In the genomic region with DNA sequence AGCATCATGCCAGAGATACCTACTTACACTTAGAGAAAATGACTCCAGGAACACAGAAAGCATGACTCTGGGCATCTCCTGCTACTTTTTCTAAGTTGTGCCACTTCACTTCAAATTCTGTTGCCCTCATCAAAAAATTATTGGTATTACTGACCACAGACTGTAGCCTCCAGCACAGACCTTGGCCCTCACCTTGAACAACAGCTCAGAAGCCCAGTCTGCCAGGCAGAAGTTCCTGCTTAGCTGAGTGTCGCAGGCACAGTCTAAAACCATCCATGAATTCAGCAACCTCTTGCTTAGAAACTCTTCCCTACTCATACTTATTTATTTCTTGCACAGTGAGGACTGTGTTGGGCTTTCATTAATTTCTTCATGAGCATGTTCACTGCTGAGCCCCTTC, we compare ENCODE assay signal across 25 mouse cellular contexts. TPM values are rescaled to one million over a fixed set of nuclear protein-coding genes. Genes with fewer than 3 reads are reported as not detected.
"Had no signal": no experiment of that assay in that cellular context is flagged by ENCODE, and none has a peak within 500 bp of the region (broad histone marks: within the 10 kb centered on the region; RNA-seq: fewer than 3 reads in every experiment).

No protein-coding gene starts in this region.

- H3K36me3 ChIP-seq: lung, embryonic 15.5 days; midbrain, embryonic 13.5 days; midbrain, embryonic 15.5 days; neural tube, embryonic 12.5 days; stomach, embryonic 15.5 days had no signal

- ATAC-seq: liver, postnatal 0 days; lung, postnatal 0 days; midbrain, embryonic 13.5 days; midbrain, embryonic 15.5 days had no signal

- DNase-seq: liver, postnatal 0 days; lung, adult 2 months; lung, postnatal 14 days; lung, postnatal 36 days; right cerebral cortex, postnatal 14 days; thymus, adult 2 months; thymus, postnatal 25 days; thymus, postnatal 4 days had no signal

- H3K27ac ChIP-seq: lung, embryonic 15.5 days; macrophage; midbrain, embryonic 13.5 days; midbrain, embryonic 15.5 days; neural tube, embryonic 12.5 days; stomach, embryonic 15.5 days; stomach, postnatal 0 days had no signal

- H3K4me3 ChIP-seq: lung, embryonic 15.5 days; megakaryocyte, embryonic 14.5 days; midbrain, embryonic 13.5 days; midbrain, embryonic 15.5 days; neural tube, embryonic 12.5 days; stomach, embryonic 15.5 days had no signal

- H3K4me1 ChIP-seq: midbrain, embryonic 13.5 days; midbrain, embryonic 15.5 days; neural tube, embryonic 12.5 days; stomach, embryonic 15.5 days had no signal

- H3K27me3 ChIP-seq: lung, embryonic 15.5 days; megakaryocyte, embryonic 14.5 days; midbrain, embryonic 13.5 days; midbrain, embryonic 15.5 days; neural tube, embryonic 12.5 days; stomach, embryonic 15.5 days had no signal

- H3K4me2 ChIP-seq: lung, embryonic 15.5 days; midbrain, embryonic 11.5 days; midbrain, embryonic 13.5 days; midbrain, embryonic 15.5 days; neural tube, embryonic 12.5 days; stomach, embryonic 15.5 days had no signal

- H3K9ac ChIP-seq: liver, postnatal 0 days; lung, embryonic 15.5 days; midbrain, embryonic 13.5 days; midbrain, embryonic 15.5 days; neural tube, embryonic 12.5 days; stomach, embryonic 15.5 days had no signal

- H3K9me3 ChIP-seq: lung, embryonic 15.5 days; megakaryocyte, embryonic 14.5 days; midbrain, embryonic 13.5 days; midbrain, embryonic 15.5 days; neural tube, embryonic 12.5 days; stomach, embryonic 15.5 days had no signal

RNA-seq across cellular contexts. Expression of a gene that starts 58.7 kb away (rescaled TPM):
- total RNA-seq: megakaryocyte progenitor cell, adult 5-6 weeks; midbrain, postnatal 0 days; monocyte, adult 5-6 weeks; neutrophil, adult 5-6 weeks had no signal
- polyA plus RNA-seq: liver, postnatal 0 days; lung, adult 2 months; lung, embryonic 15.5 days; lung, postnatal 0 days; macrophage; midbrain, embryonic 11.5 days; midbrain, embryonic 13.5 days; midbrain, embryonic 15.5 days; midbrain, postnatal 0 days; neural tube, embryonic 12.5 days; neural tube, embryonic 14.5 days; spleen, adult 2 months; stomach, embryonic 15.5 days; stomach, postnatal 0 days; thymus, adult 2 months; urinary bladder, adult 2 months had no signal
